Mouse (Mus musculus) ES-E14 (cell line): ENCODE results near the gene Acta2. TPM values are rescaled to one million over a fixed set of nuclear protein-coding genes. Genes with fewer than 3 reads are reported as not detected.

ENCODE experiments used
- DNase-seq: peaks from one replicate; pipeline ENCODE4 v3.0.0-alpha.2; 2013; ENCODE audit warnings: low read depth, low spot score
- H3K27ac ChIP-seq: 2 replicates; pipeline ENCODE4 v1.5.1; 2012; ENCODE audit warnings: low read depth, mild to moderate bottlenecking, low read length, moderate library complexity, mixed read lengths; ENCODE audit not compliant: poor library complexity, insufficient read depth, severe bottlenecking
- H3K36me3 ChIP-seq: 2 replicates; pipeline ENCODE4 v1.6.1; 2012; ENCODE audit warnings: mild to moderate bottlenecking, low read length, moderate library complexity, mixed read lengths; ENCODE audit not compliant: control insufficient read depth, poor library complexity, insufficient read depth, severe bottlenecking
- H3K4me1 ChIP-seq, 2 experiments: fragments of 150-350 bp in 1 of 2; sonication (generic) in 1 of 2; 2 replicates each; pipeline ENCODE4 v1.6.1; 2012; ENCODE audit warnings: low read length in 2 of 2, mild to moderate bottlenecking in 1 of 2, mixed read lengths in 1 of 2; ENCODE audit not compliant: control insufficient read depth in 2 of 2, insufficient read depth in 2 of 2, poor library complexity in 1 of 2
- H3K4me3 ChIP-seq, 2 experiments: fragments of 150-350 bp in 1 of 2; sonication (generic) in 1 of 2; 2 replicates each; pipeline ENCODE4 v1.5.1; 2012; ENCODE audit warnings: low read length in 2 of 2, low read depth in 1 of 2, mild to moderate bottlenecking in 1 of 2, mixed read lengths in 1 of 2; ENCODE audit not compliant: insufficient read depth in 1 of 2, poor library complexity in 1 of 2, severe bottlenecking in 1 of 2
- H3K9ac ChIP-seq: 2 replicates; pipeline ENCODE4 v1.6.1; 2012; ENCODE audit warnings: low read depth, mild to moderate bottlenecking, low read length, mixed read lengths; ENCODE audit not compliant: poor library complexity, insufficient read depth, severe bottlenecking
- H3K9me3 ChIP-seq: fragments of 150-350 bp; sonication (generic); 2 replicates; pipeline ENCODE4 v1.6.1; 2012; ENCODE audit warnings: low read depth, mild to moderate bottlenecking, low read length; ENCODE audit not compliant: control insufficient read depth, insufficient read depth
- CHD2 ChIP-seq: IDR thresholded peaks from 2 replicates; pipeline ENCODE4 v1.6.1; 2014; ENCODE audit warnings: mild to moderate bottlenecking, low read depth, low read length, inconsistent platforms
- HCFC1 ChIP-seq: IDR thresholded peaks from 2 replicates; pipeline ENCODE4 v1.6.1; 2012; ENCODE audit warnings: low read length, inconsistent platforms, borderline replicate concordance; ENCODE audit not compliant: insufficient read depth
- MAFK ChIP-seq: IDR thresholded peaks from 2 replicates; pipeline ENCODE4 v1.6.1; 2014; ENCODE audit warnings: mild to moderate bottlenecking, low read depth, low read length, inconsistent platforms; ENCODE audit not compliant: insufficient read depth
- ZC3H11A ChIP-seq: IDR thresholded peaks from 2 replicates; pipeline ENCODE4 v1.6.1; 2012; ENCODE audit warnings: low read depth, mild to moderate bottlenecking, inconsistent platforms, low read length, borderline replicate concordance
- ZNF384 ChIP-seq: IDR thresholded peaks from 2 replicates; pipeline ENCODE4 v1.6.1; 2012; ENCODE audit warnings: low read depth, low read length, inconsistent platforms
- in situ Hi-C, 2 experiments: fragments of 600-800 bp; cut with MboI; formaldehyde crosslinking; loops; one replicate each; pipeline ENCODE4 v1.15.1; 2025; ENCODE audit warnings: low sequenced_read_pairs in 2 of 2, inconsistent platforms in 1 of 2; ENCODE audit not compliant: unreplicated experiment in 2 of 2
- total RNA-seq: library from RNA; depleted of rRNA; stranded (reverse); fragments of 300-350 nt; gene quantifications from 2 replicates; pipeline ENCODE4 v1.2.3, GENCODE M21; 2012

The Acta2 gene
- total RNA-seq, 1 experiment = 421 TPM

GRCm38 (mm10) chr19:34287656-34288415, 32.4 kb upstream of the Acta2 start:
- Histone ChIP-seq H3K4me3 (no peak overlapping the region), H3K9me3 (no peaks in the 10 kb centered on the region), H3K36me3 (no peaks in the 10 kb centered on the region), H3K4me1 (0 out of 4 replicates have a peak, but pooled peaks cover 0 to 3% of the 10 kb centered on the region in 2 experiments), H3K9ac (no peak overlapping the region), H3K27ac (no peak overlapping the region)
- DNase-seq = no peak
- in situ Hi-C loops = no loop called here
- no peak for TF ChIP-seq ZC3H11A
- no peak for TF ChIP-seq HCFC1

- Histone ChIP-seq H3K36me3 (no peaks in the 10 kb centered on the region), H3K4me3 (no peak overlapping the region), H3K9ac (no peak overlapping the region), H3K27ac (no peak overlapping the region), H3K9me3 (no peaks in the 10 kb centered on the region), H3K4me1 (0 out of 4 replicates have a peak, but pooled peaks cover 0 to 3% of the 10 kb centered on the region in 2 experiments)
- in situ Hi-C loops = no loop called here
- TF ChIP-seq ZNF384 = no peak
- no peak for TF ChIP-seq CHD2
- no peak for TF ChIP-seq MAFK
- TF ChIP-seq ZC3H11A = no peak
- TF ChIP-seq HCFC1 = no peak
- DNase-seq = no peak
Observed at GRCm38 (mm10) chr19:34287221-34287620, 31.8 kb upstream of the Acta2 start.

DNA sequence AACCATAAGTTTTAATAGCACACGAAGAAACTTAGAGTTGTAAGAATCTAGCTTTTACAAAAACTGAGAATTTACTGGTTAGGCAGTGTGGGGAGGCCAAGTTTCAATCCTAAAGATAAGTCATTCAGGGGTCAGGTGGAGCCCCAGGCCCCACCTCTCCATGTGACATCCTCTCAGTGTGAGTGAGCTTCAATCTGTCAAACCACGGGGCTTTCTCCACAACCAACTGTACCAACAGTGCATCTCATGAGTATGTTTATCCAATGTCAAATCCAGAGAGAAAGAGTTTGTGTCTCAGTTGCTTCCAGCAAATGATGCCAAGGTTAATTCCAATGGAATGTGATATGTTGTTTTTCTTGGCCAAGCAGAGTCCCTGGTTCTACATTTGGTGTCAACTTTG, 29.4 kb upstream of the Acta2 start:
- Histone ChIP-seq H3K9me3 (no peaks in the 10 kb centered on the region), H3K4me1 (no peaks in the 10 kb centered on the region), H3K27ac (no peak overlapping the region), H3K4me3 (no peak overlapping the region), H3K36me3 (no peaks in the 10 kb centered on the region), H3K9ac (no peak overlapping the region)
- in situ Hi-C loops = no loop called here
- TF ChIP-seq MAFK = no peak
- no peak for TF ChIP-seq CHD2
- no peak for TF ChIP-seq HCFC1
- TF ChIP-seq ZNF384 = no peak
- no peak for TF ChIP-seq ZC3H11A
- DNase-seq = no peak

DNA sequence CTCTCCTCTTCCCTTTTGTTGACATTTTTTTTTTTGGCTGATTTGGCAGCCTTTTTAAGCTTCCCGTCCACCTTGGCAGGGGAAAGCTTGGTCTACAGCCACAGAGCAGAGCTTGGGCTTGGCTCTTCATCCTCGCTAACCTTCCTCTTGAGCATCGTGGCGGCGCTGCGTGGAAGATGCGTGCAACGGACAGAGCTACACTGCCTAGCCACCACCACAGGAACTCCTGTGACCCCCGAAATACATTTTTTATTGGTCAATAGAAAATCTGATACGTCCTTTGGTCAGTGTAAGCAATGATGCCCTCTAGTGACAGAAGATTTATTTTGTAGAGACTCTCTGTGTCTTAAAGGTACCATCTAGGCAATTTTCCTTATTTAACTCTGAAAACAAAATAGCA, 29.0 kb upstream of the Acta2 start:
- Histone ChIP-seq H3K4me1 (no peaks in the 10 kb centered on the region), H3K27ac (no peak overlapping the region), H3K9ac (no peak overlapping the region), H3K36me3 (no peaks in the 10 kb centered on the region), H3K4me3 (no peak overlapping the region), H3K9me3 (no peaks in the 10 kb centered on the region)
- TF ChIP-seq MAFK (no peak), HCFC1 (no peak), CHD2 (no peak), ZC3H11A (no peak), ZNF384 (no peak)
- no peak for DNase-seq
- in situ Hi-C loops = no loop called here

- H3K9ac ChIP-seq = no peak overlapping the region
- H3K36me3 ChIP-seq = no peaks in the 10 kb centered on the region
- TF ChIP-seq ZC3H11A (no peak), CHD2 (no peak), HCFC1 (no peak), ZNF384 (no peak), MAFK (no peak)
- H3K4me3 ChIP-seq = no peak overlapping the region
- H3K9me3 ChIP-seq = no peaks in the 10 kb centered on the region
- no peaks in the 10 kb centered on the region for H3K4me1 ChIP-seq
- in situ Hi-C loops = no loop called here
- DNase-seq = no peak
- H3K27ac ChIP-seq = no peak overlapping the region
Observed at GRCm38 (mm10) chr19:34283614-34284013, 28.2 kb upstream of the Acta2 start.
